Mouse (Mus musculus): ENCODE measurements around the gene Hip1.
A peak's percentile ranks its signal among the peaks of the same experiment; 100 is the strongest.
"Not testable (repeated sequence)": the region's sequence is repeated elsewhere in the genome, so short reads cannot be mapped to it uniquely, and the experiment has no call there.

The Hip1 gene

DNA sequence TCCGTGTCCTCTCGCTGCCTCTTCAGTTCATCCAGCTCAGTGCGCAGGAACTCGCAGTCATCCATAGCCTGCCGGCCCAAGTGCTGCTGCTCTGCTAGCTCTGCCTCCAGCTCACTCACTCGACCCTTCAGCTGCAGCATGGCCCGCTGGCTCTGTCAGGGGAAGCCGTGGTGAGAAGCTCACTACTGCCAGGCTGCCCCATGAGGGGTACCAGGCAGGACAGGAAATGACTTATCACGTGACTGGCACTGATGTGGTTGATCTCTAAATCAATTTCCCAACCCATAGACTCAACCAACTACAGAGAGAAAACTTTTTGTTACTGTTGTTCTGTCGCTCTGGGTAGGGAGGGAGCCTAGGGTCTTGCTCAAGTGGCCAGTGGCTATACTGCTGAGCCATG lies 109.9 kb downstream of the Hip1 start:
- DNase-seq, result no peak

DNA sequence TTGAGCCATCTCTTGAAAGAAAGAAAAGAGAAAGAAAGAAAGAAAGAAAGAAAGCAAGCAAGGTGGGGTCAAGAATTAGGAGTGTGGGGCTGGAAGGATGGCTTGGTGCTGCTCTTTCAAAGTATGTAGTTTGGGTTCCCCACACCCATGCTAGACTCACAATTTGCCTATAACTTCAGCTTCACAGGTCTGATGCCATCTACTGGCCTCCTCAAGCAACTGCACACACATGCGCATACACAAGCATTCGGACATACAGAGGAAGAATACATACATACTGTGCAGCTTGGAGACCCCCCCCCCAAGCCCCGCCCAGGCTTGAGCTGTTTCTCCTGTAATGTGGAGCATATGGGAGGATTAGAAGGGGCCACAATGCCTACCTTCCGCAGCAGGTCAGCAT lies 111.1 kb downstream of the Hip1 start:
- DNase-seq, result no peak

DNA sequence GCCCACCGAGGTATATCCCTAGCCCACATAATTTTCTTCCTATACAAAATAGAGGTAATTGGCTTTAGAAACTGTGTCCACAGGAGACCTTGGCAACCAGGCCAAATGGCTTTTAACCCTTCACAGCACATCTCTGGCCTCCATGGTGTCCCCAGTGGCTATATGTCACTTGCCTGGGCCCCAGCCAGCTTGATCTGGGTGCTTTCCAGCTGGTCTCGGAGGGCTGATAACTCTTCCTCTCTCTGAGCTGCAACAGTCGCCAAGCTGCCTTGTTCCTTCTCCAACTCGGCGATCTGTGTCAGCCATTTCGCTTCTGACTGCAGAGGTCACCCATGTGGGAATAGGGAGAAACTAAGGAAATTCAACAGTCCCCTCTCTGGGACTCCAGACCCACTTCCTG lies 113.8 kb downstream of the Hip1 start:
- DNase-seq, result peak; percentile 72

DNA sequence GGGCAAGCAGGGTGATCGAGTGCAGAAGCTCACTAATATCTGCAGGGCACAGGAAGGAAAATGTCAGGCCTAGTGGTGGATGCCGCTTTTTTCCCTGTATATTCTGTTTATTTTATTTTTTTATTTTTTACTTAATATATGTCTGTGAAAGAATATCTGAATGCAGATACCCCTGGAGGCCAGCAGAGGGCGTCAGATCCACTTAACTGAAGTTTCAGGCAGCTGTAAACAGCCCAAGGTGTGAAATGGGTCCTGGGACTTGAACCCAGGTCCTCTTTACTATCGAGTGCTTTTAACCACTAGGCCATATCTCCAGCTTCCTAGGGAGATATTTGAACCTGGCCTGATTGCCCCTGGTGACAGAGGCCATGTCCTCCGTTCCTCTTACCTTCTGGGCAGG lies 116.1 kb downstream of the Hip1 start:
- peak; percentile 32 for DNase-seq

DNA sequence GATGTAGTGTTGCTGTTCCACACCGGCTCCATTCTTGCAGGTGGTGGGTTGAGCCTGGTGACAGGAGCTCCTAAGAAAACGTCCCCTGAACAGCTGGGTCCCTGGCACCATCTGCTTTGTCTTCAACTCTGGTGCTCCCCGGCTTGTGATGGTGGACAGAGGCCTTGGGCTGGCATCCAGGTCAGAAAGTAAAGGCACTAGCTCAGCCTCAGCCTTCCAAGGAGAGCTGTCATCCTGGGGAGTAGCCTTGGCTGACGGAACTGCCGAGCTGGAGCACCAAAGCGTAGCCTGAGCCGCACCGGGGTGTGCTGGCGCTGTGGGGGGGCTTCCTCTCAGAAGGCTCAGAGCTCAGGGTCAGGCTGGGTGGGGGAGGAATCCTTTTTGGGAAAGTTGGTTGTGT lies 134.7 kb downstream of the Hip1 start:
- DNase-seq, result no peak

DNA sequence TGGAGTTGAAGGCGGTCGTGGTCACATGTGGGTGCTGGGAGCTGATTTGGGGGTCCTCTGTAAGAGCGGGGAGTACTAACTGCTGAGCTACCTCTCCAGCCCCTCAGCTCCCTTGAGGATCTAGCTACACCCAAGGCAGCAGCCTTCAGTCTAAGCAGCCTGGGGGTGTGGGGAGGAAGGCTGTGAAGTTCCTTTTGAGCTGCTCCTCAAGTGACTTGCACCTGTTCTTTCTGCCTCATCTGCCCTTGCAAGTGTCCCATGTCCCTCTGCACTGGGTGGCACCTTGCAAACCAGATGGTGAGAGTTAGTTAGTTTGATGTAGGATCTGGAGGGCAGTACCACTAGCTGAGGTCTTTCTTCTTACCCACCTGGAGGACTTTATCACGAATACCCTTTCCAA lies 136.8 kb downstream of the Hip1 start:
- no peak for DNase-seq

DNA sequence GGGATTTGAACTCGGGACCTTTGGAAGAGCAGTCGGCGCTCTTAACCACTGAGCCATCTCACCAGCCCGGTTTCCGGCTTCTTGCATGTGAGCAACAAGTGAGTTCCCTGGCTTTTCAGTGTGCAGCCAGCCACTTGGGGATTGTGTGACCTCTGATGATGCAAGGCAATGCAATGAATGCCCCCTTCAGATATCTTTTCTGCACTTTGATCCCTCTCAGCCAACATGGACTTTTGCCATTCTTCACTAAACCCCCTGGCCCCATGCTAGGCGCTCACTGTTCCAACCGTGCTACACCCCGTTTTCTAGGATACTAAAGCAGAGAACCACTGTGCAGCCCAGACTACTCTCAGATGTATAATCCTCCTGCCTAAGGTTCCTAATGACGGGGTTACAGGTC lies 139.5 kb downstream of the Hip1 start:
- DNase-seq, result no peak

DNA sequence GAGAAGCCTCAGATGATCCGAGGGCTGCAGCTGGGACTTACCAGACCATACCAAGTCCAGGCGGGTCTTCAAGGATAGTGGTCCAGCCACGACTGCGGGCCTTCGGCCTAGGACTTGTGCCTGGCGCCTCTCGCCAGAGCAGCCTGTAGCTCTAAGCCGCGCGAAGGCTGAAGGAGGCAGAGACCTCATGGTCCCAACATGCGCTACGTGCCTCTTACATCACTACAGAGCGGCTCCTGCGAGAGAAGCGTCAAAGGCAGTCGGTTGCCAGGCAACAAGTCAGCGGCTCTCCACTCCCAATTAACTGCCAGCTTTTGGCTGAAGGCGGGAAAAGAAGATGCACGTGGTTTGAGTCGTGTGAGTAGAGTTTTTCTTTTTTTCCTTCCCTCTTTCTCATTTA lies 140.3 kb downstream of the Hip1 start:
- peak; percentile 52 for DNase-seq

DNA sequence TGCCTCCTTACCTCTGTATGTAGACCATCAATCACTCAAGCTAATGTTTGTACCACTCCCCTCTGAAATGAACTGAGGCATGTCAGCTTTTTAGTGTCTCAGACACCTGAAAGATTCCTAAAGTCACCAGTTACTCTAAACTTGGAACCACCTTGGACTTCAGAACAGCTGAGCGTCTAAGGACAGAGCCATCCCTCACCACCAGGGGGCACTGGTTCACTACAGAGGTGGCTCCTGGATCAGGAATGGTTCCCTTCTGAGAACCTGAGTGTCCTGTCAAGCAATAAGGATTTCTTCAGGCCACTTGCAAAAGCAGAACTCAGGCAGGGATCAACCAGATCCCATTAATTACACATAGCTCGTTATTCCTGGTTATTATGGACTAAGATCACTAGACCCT lies 144.7 kb downstream of the Hip1 start:
- peak; percentile 93 for DNase-seq

DNA sequence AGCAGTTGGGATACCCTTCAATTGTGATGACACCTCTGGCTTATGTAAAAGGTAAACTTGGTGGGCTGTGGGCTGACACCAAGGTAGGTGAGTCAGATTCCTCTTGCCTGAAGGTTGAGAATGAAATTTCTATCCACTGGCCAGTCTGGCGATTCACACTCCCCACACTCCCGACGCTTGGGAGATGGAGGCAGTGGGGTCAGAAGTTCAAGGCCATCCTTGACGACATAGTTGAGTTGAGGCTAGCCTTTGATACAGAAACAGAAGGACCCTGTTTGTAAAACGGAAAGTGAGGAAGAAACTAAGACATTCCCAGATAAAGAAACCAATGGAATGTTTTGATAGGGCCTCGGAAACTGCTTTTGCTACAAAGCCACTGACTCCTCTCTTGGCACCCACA lies 145.5 kb downstream of the Hip1 start:
- DNase-seq, result no peak

DNA sequence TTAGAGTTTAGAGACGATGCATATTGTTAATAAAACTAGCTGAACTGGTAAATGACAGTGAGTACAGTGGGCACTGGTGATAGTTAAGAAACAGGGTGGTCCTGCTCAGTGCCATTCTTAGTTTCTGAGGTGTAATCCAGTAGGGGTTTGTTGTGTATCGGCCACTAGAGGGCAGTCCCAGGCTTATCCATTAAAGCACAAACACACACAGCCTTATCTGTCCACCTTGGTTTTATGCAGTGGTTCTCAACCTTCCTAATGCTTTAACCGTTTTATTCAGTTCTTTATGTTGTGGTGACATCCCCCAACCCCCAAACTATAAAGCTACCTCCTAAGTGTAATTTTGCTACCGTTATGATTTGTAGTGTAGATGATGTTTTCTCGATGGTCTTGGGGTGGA lies 149.1 kb downstream of the Hip1 start:
- peak; percentile 73 for DNase-seq

DNA sequence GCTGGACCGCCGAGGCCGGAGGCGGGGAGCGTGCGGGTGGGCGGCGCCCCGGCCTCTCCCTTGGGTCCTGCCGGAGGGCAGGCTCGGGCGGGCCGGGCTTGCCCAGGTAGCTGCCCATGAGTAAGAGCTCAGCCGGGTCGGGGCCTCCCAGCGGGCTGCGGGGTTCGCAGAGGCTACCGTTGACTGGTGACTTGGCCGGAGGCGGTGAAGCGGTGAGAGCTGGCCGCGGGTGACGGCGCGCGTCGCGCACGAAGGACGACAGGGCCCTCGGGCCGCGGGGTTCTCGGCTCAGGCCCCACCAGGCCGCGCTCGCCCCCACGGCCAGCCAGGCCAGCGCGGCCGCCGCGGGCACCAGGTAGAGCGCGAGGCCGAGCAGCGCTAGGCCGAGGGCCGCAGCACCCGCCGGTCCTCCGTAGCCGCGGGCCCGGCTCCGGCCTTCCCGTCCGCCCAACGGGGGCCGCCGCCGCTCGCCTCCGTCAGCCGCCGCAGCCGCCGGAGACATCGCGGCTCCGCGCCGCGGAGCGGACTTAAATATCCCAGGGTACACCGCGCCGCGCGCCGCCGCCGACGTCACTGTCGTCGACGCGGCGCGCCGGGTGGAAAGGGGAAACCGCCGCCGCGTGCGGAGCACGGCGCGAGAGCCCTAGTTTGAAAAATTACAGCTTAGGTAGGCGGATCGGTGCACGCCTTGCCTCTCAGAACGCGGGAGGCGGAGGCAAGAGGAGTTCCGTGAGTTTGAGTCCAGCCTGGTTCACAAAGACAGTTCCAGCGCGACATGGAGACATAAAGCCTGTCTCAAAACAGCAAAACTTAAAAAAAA lies 150.7 kb downstream of the Hip1 start, which contains the start of gene Pom121:
TSS of gene Pom121 (minus strand) at position 543 of the 820 bp plus-strand sequence.
- peak; percentile 92 for DNase-seq

DNA sequence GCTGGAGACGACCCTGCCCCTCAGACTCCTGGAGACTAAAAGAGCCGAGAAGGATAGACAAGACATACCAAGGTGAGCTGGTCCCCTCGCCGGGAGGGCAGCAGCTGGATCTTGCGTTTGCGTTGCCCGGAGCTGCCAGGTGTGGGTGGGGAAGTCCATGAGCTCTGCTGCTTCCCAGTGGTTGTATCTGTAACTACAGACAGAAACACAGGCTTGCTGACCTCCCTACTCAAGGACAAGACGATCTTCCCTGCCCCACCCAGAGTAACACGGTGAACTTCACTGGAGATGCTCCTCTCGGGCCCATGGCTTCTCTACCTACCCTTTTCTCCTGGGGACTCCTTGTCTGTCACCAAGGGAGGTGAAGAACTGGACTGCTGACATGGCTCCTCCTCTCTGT lies 161.1 kb downstream of the Hip1 start:
- no peak for DNase-seq

DNA sequence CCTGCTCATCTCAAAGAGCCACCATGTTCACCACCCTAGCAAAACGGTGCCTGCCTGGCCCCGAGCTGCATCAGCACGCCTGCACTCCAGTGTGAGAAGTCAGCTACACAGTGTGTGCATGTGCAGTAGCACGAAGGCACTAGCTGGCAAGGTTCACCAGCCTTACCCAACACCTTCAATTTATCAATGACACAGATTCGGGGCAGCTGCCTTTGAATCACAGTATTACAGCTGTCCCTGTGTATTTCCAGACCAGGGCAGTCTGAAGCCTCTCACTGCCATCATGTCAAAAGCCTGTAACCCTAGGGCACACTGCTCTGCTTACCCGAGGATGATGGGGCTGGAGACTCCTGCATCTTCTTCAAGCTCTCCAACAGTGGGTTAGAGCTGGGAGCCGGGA lies 162.2 kb downstream of the Hip1 start:
- DNase-seq, result no peak

DNA sequence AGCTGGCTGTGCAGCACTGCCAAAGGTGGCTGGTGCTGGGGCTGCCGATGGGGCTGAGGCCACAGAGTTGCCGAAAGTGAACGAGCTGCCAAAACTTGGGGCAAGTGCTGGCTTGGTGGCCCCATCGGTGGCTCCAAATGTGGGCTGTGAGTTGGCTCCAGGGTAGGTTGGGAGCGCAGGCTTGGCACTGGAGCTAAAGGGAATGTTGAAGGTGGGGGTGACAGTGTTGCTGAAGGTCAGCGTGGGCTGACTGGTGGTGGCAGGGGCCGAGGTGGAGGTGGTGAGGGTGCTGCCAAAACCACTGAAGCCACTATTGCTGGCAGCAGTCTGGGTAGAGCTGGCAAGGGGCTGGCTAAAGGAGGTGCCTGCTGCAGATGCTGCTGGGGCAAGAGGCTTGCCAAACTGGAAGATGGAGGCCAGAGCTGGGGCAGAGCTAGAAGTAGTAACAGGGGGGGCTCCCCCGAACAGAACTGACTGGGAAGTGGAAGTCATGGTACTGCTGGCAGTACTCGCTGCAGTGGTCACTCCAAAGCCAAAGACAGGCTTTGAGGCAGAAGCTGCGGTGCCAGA lies 163.5 kb downstream of the Hip1 start:
- DNase-seq, result no peak

DNA sequence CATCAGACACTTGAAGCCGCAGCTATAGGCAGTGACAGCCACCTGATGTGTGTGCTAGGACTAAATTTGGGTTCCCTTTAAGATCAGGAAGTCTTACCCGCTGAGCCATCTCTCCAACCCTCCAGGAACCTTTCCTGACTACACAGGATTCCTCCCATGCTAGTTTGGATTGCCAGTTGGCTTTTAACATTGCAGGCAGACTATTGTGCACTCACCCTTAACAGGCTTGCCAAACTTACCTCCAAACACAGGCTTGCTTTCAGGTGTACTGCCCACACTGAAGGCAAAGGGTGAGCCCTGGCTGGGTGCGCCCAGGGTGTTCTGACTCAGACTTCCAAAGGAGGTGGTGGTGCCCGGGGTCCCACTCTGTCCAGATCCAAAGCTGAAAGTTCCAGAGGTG lies 164.2 kb downstream of the Hip1 start:
- DNase-seq, result no peak

DNA sequence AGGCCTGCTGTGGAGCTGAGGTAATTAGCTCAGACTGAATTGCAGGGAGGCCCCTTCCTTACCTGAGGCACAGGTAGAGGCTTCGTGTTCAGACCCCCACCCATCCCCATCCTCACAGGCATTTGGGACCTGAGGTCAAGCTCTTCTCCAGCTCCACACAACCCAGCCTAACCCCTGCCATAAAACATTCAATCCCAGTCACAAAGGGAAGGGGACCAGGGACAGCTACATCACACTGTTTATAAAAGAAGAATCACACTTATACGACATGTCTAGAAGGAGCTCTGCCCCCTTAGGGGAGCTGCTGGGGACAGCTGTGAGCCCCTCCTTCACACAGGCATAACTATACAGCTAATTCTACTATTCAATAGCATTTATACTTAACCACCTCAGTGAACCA lies 168.6 kb downstream of the Hip1 start:
- no peak for DNase-seq

DNA sequence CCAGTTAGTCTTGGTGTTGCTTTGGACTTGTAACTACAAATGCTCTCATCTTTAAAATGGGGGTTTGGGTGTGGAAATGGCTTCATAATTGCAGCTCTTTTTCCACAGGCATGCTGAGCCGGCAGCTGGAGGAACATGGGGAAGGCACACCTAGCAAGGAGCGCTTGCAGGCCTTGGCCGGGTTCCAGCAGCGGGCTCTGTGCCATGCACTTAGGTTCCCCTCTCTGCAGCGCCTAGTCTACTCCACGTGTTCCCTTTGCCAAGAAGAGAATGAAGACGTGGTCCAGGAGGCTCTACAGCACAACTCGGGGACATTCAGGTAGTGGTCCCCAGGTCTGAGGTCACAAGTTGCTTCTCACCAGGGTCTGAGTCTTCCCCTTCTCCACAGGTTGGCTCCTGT lies 169.8 kb downstream of the Hip1 start:
- DNase-seq, result peak; percentile 61

DNA sequence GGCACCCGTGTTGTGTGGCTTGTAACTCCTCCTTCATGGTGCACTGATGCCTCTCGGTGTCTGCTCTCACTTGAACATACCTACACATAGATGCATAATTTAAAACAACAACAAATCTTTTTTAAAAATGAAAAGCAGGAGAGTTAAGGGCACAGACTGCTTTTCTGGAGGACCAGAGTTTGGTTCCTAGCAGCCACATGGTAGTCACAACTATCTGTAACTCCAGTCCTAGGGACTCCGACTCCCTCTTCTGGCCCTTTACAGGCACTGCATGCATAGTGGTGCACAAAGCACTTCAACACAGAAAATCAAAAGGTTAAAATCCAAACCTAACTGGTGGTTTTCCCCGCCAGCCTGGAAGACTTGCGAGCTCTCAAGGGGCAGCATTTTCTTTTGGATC lies 171.3 kb downstream of the Hip1 start:
- DNase-seq, result no peak

DNA sequence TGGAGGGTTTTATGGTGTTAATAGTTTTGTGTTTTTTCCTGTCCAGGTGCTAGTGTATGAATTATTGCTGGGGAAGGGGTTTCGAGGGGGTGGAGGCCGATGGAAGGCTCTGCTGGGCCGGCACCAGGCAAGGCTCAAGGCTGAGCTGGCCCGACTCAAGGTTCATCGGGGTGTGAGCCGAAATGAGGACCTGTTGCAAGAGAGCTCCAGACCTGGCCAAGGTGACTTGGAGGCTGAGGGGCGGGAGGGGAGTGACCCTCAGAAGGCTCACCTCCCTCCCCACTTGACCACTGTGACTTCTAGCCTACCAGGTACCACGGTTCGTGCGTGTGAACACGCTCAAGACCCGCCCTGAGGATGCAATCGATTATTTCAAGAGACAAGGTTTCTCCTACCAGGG lies 173.7 kb downstream of the Hip1 start:
- DNase-seq, result no peak

DNA sequence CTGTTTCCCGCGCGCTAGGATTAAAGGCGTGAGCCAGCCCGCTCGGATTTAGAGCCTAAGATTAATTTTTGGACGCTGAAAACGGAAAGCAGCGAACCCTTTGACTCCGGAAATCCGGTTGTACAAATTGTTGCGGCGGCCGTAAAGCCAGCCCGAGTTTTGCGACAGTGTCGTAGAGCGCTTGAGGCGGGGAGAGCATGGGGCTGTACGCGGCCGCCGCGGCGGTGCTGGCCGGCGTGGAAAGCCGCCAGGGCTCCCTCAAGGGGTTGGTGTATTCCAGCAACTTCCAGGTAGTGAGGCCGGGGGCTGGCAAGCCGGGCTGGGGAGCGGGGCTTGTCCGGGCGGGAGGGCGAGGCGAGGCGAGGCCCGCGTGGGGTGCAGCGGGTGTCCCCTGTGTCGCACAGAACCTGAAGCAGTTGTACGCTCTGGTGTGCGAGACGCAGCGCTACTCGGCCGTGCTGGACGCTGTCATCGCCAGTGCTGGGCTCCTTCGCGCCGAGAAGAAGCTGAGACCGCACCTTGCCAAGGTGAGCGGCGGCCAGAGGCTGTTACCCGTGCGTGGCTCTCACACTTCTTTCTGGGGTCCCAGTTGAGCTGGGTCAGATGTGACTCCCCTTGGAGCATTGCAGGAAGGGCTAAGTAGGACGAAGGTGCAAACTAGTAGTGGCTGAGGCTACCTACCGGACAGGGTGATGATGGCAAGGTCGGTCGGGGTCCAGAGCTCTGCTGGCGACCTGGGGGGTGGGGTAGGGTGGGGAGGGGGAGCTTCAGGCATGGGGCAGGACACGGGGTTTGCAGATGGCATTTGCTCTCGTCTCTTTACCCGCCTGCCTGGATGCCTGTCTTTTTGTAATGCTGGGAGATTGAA lies 174.9 kb downstream of the Hip1 start, which contains the start of gene Nsun5:
TSS of gene Nsun5 (plus strand) at position 167 of the 868 bp plus-strand sequence.
- DNase-seq, result peak; percentile 99

DNA sequence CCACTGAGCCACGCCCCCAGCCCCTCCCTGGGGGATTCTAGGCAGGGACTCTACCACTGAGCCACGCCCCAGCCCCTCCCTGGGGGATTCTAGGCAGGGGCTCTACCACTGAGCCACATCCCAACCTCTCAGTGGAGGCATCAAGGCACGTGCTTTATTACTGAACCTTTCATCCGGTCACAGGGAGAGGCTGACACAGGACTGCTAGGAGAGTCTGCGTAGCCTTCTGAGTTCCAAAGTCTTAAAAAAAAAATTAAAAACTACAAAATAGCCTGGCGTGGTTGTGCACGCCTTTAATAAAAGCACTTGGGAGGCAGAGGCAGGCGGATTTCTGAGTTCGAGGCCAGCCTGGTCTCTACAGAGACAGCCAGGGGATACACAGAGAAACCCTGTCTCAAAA lies 175.7 kb downstream of the Hip1 start:
- not testable (repeated sequence) for DNase-seq

DNA sequence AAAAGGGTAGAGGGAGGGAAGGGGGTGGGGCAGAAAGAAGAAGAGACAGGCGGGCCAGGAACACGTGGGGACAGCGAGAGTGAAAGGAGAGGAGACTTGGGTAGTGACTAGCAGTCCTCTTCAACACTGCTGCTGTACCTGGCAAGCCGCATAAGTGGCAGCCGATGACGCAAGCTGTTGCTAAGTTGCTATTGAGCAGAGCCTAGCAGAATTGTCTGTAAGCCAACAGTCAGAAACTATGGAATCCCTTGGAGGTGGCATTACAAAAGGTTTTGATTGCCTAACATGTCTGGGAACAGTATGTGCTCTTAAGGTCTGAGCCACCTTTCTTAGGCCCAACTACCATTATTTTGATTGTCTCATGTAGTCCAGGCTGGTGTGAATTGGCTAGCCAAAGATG lies 176.6 kb downstream of the Hip1 start:
- no peak for DNase-seq

DNA sequence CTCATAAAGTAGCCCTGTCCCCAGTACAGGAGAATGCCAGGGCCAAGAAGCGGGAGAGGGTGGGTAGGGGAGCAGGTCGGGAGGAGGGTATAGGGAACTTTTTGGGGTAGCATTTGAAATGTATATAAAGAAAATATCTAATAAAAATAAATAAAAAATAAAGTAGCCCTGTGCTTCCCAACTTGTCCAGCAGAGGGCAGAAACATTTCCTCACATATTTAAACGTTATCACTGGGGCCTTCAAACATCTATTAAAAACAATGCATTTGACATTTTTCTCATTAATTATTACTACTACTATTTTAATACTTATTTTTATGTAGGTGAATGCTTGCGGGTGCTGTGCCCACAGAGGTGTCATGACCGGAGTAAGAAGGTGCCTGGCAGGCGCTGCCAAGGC lies 177.1 kb downstream of the Hip1 start:
- no peak for DNase-seq

Data from kidney, postnatal 10 days (tissue).